14 mouse cellular contexts compared by ENCODE assay signal in genomic region chr11:96711268-96711667, GRCm38 (mm10).
DNase-seq lines count a peak whose midpoint lies in the region; ATAC-seq and TF ChIP-seq lines count a peak whose summit lies in the region.
"Had no signal": no experiment of that assay in that cellular context is flagged by ENCODE, and none has a peak within 500 bp of the region (broad histone marks: within the 10 kb centered on the region; RNA-seq: fewer than 3 reads in every experiment).

No protein-coding gene starts in this region.

- ATAC-seq in hindbrain, embryonic 14.5 days (ENCODE audit: low FRiP score): no peak
- no peak for ATAC-seq in hindbrain, embryonic 16.5 days
- ATAC-seq in limb, embryonic 11.5 days (ENCODE audit: insufficient number of reproducible peaks, low FRiP score, low TSS enrichment, low read depth): no peak
- ATAC-seq in forebrain, embryonic 14.5 days: no peak

- no peaks in the 10 kb centered on the region for H3K27me3 ChIP-seq in hindbrain, embryonic 14.5 days (ENCODE audit: control insufficient read depth, insufficient read depth, low read length)
- H3K27me3 ChIP-seq in hindbrain, embryonic 16.5 days (replicated peaks; ENCODE audit: control insufficient read depth, insufficient read depth, low read length): no peaks in the 10 kb centered on the region
- H3K27me3 ChIP-seq in limb, embryonic 11.5 days (ENCODE audit: control insufficient read depth, insufficient read depth, low read length): no peaks in the 10 kb centered on the region; the same call in 1 of the 2 replicates
- H3K27me3 ChIP-seq in limb, embryonic 10.5 days (ENCODE audit: low read depth, poor library complexity, severe bottlenecking): peaks cover 26% of the 10 kb centered on the region
- no peaks in the 10 kb centered on the region for H3K27me3 ChIP-seq in ES-Bruce4 (ENCODE audit: control insufficient read depth, insufficient read depth, low read length, poor library complexity, severe bottlenecking)
- H3K27me3 ChIP-seq in forebrain, embryonic 14.5 days (replicated peaks; ENCODE audit: control insufficient read depth, insufficient read depth, low read length): no peaks in the 10 kb centered on the region

- H3K36me3 ChIP-seq in hindbrain, embryonic 14.5 days (replicated peaks; ENCODE audit: control insufficient read depth, insufficient read depth): no peaks in the 10 kb centered on the region
- H3K36me3 ChIP-seq in hindbrain, embryonic 16.5 days (ENCODE audit: control insufficient read depth, insufficient read depth, low read length): no peaks in the 10 kb centered on the region
- no peaks in the 10 kb centered on the region for H3K36me3 ChIP-seq in limb, embryonic 11.5 days (ENCODE audit: control insufficient read depth, insufficient read depth, low read length)
- no peaks in the 10 kb centered on the region for H3K36me3 ChIP-seq in limb, embryonic 10.5 days
- H3K36me3 ChIP-seq in ES-Bruce4 (ENCODE audit: control insufficient read depth, insufficient read depth, low read length, poor library complexity, severe bottlenecking): no peaks in the 10 kb centered on the region
- no peaks in the 10 kb centered on the region for H3K36me3 ChIP-seq in forebrain, embryonic 14.5 days (ENCODE audit: control insufficient read depth, insufficient read depth, low read length)
- H3K36me3 ChIP-seq: forebrain, embryonic 12.5 days had no signal

- peaks cover 11% of the 10 kb centered on the region for H3K4me1 ChIP-seq in hindbrain, embryonic 14.5 days (replicated peaks; ENCODE audit: control insufficient read depth, insufficient read depth, low read length)
- H3K4me1 ChIP-seq in hindbrain, embryonic 16.5 days (ENCODE audit: control insufficient read depth, insufficient read depth, low read depth, low read length): peaks cover 10% of the 10 kb centered on the region
- H3K4me1 ChIP-seq in limb, embryonic 11.5 days (ENCODE audit: control insufficient read depth, insufficient read depth, low read length): no peaks in the 10 kb centered on the region; the same call in 1 of the 2 replicates
- H3K4me1 ChIP-seq in limb, embryonic 10.5 days: peaks cover 21% of the 10 kb centered on the region
- H3K4me1 ChIP-seq in ES-Bruce4 (ENCODE audit: control insufficient read depth, insufficient read depth, low read length): peaks cover 1% of the 10 kb centered on the region
- peaks cover 5% of the 10 kb centered on the region; the same call in 1 of the 2 replicates for H3K4me1 ChIP-seq in forebrain, embryonic 14.5 days (ENCODE audit: control insufficient read depth, insufficient read depth, low read length)

- H3K27ac ChIP-seq in hindbrain, embryonic 14.5 days: 0 out of 2 replicates have a peak overlapping the region, but pooled peaks have one; percentile 49
- no peak overlapping the region for H3K27ac ChIP-seq in hindbrain, embryonic 16.5 days (ENCODE audit: low read depth, low read length)
- H3K27ac ChIP-seq in limb, embryonic 11.5 days (replicated peaks; ENCODE audit: low read depth, low read length): no peak overlapping the region
- H3K27ac ChIP-seq in limb, embryonic 10.5 days: no peak overlapping the region
- no peak overlapping the region for H3K27ac ChIP-seq in ES-Bruce4 (ENCODE audit: insufficient read depth, low read length)
- no peak overlapping the region for H3K27ac ChIP-seq in forebrain, embryonic 14.5 days (ENCODE audit: low read depth, low read length)
- H3K27ac ChIP-seq: forebrain, embryonic 12.5 days had no signal

- H3K9ac ChIP-seq in hindbrain, embryonic 14.5 days: no peak overlapping the region
- no peak overlapping the region for H3K9ac ChIP-seq in hindbrain, embryonic 16.5 days (ENCODE audit: low read depth, low read length)
- no peak overlapping the region for H3K9ac ChIP-seq in limb, embryonic 11.5 days (ENCODE audit: low read length)
- no peak overlapping the region for H3K9ac ChIP-seq in ES-Bruce4 (ENCODE audit: low read depth, poor library complexity, severe bottlenecking)
- no peak overlapping the region for H3K9ac ChIP-seq in forebrain, embryonic 14.5 days (ENCODE audit: low read length)
- H3K9ac ChIP-seq: forebrain, embryonic 12.5 days had no signal

- DNase-seq in hindbrain, embryonic 14.5 days (ENCODE audit: low spot score): no peak
- peak; percentile 29 for DNase-seq in limb, embryonic 11.5 days (ENCODE audit: low spot score)
- DNase-seq in limb, embryonic 10.5 days (ENCODE audit: low spot score): no peak
- DNase-seq in kidney, postnatal 36 days: peak; percentile 25 to 35
- no peak for DNase-seq in forebrain, embryonic 14.5 days (ENCODE audit: low spot score)
- DNase-seq: adrenal gland, postnatal 10 days; cerebellum, adult 2 months; layer of hippocampus, postnatal 36 days; left cerebral cortex, postnatal 4 days; midbrain, embryonic 14.5 days; thymus, adult 18-20 months had no signal

- no peaks in the 10 kb centered on the region for H3K9me3 ChIP-seq in hindbrain, embryonic 14.5 days (ENCODE audit: control insufficient read depth, low read length)
- no peaks in the 10 kb centered on the region; the same call in 1 of the 2 replicates for H3K9me3 ChIP-seq in hindbrain, embryonic 16.5 days (ENCODE audit: control insufficient read depth, low read length)
- no peaks in the 10 kb centered on the region for H3K9me3 ChIP-seq in limb, embryonic 11.5 days (ENCODE audit: control insufficient read depth, low read length)
- H3K9me3 ChIP-seq in limb, embryonic 10.5 days (replicated peaks): no peaks in the 10 kb centered on the region
- no peaks in the 10 kb centered on the region for H3K9me3 ChIP-seq in ES-Bruce4 (replicated peaks; ENCODE audit: control insufficient read depth, insufficient read depth, low read length, poor library complexity, severe bottlenecking)
- no peaks in the 10 kb centered on the region for H3K9me3 ChIP-seq in forebrain, embryonic 14.5 days (replicated peaks; ENCODE audit: control insufficient read depth, low read length)
- H3K9me3 ChIP-seq: forebrain, embryonic 12.5 days had no signal

- WGBS in hindbrain, embryonic 14.5 days: 69% methylated on average over 5 of the region's 5 CpGs
- 69% methylated on average over 5 of the region's 5 CpGs for WGBS in hindbrain, embryonic 16.5 days
- WGBS in limb, embryonic 11.5 days: 59% methylated on average over 5 of the region's 5 CpGs
- WGBS in limb, embryonic 10.5 days: 70% methylated on average over 5 of the region's 5 CpGs
- WGBS in forebrain, embryonic 14.5 days: 75% methylated on average over 5 of the region's 5 CpGs

- no peak overlapping the region for H3K4me2 ChIP-seq in hindbrain, embryonic 14.5 days (replicated peaks)
- H3K4me2 ChIP-seq in hindbrain, embryonic 16.5 days (ENCODE audit: low read length): no peak overlapping the region
- no peak overlapping the region for H3K4me2 ChIP-seq in limb, embryonic 11.5 days (ENCODE audit: low read depth, severe bottlenecking)
- no peak overlapping the region for H3K4me2 ChIP-seq in forebrain, embryonic 14.5 days (ENCODE audit: low read length)
- H3K4me2 ChIP-seq: forebrain, embryonic 12.5 days had no signal

- no peak overlapping the region for H3K4me3 ChIP-seq in hindbrain, embryonic 14.5 days (replicated peaks; ENCODE audit: low read length)
- H3K4me3 ChIP-seq in hindbrain, embryonic 16.5 days (ENCODE audit: low read length): no peak overlapping the region
- H3K4me3 ChIP-seq in limb, embryonic 11.5 days (ENCODE audit: low read depth, low read length): no peak overlapping the region
- no peak overlapping the region for H3K4me3 ChIP-seq in limb, embryonic 10.5 days
- no peak overlapping the region for H3K4me3 ChIP-seq in ES-Bruce4 (ENCODE audit: low read depth, low read length)
- no peak overlapping the region for H3K4me3 ChIP-seq in forebrain, embryonic 14.5 days (ENCODE audit: low read depth, low read length)
- H3K4me3 ChIP-seq: forebrain, embryonic 12.5 days had no signal

- no peak for TF ChIP-seq EP300 in ES-Bruce4 (IDR thresholded peaks at IDR 0.05; ENCODE audit: insufficient read depth, low read depth, low read length)

- peak; percentile 78 for TF ChIP-seq CTCF in ES-Bruce4 (IDR thresholded peaks at IDR 0.05; ENCODE audit: low read depth, low read length)

- no peak for TF ChIP-seq POLR2A in ES-Bruce4 (IDR thresholded peaks at IDR 0.05; ENCODE audit: insufficient read depth, low read length)

Comparison
In these comparisons a context has a peak if more than half of its experiments do, and no peak if none do; other contexts are left out.
1. DNase-seq: peak in limb, embryonic 11.5 days (single experiment) and kidney, postnatal 36 days (2 of 2); none in hindbrain, embryonic 14.5 days (single experiment), limb, embryonic 10.5 days (single experiment) and forebrain, embryonic 14.5 days (single experiment).